Mouse (Mus musculus) neural tube, embryonic 11.5 days (tissue): Measurements from ENCODE around the gene Cyth1. TPM values are rescaled to one million over a fixed set of nuclear protein-coding genes. Genes with fewer than 3 reads are reported as not detected.

Experiments
- ATAC-seq: fragments of 200-750 bp; cut with Nextera tagmentation; 2 replicates; pipeline ENCODE4 v1.8.0; 2017; ENCODE audit warnings: moderate number of reproducible peaks, mild to moderate bottlenecking, moderate TSS enrichment, moderate library complexity; ENCODE audit not compliant: insufficient read depth, low FRiP score, low TSS enrichment
- DNase-seq: peaks from one replicate; pipeline ENCODE4 v3.0.0-alpha.2; 2015; ENCODE audit warnings: low spot score
- H3K27ac ChIP-seq: fragments of 300-500 bp; sonication (generic); 2 replicates; pipeline ENCODE4 v1.5.1; 2014; ENCODE audit warnings: low read depth, mild to moderate bottlenecking, low read length
- H3K27me3 ChIP-seq: fragments of 300-500 bp; sonication (generic); 2 replicates; pipeline ENCODE4 v1.6.1; 2014; ENCODE audit warnings: mild to moderate bottlenecking, low read length, mixed read lengths; ENCODE audit not compliant: control insufficient read depth, insufficient read depth
- H3K36me3 ChIP-seq: fragments of 300-500 bp; sonication (generic); 2 replicates; pipeline ENCODE4 v1.6.1; 2014; ENCODE audit warnings: mild to moderate bottlenecking, low read length, moderate library complexity, mixed read lengths; ENCODE audit not compliant: control insufficient read depth, insufficient read depth
- H3K4me1 ChIP-seq: fragments of 300-500 bp; sonication (generic); 2 replicates; pipeline ENCODE4 v1.6.1; 2014; ENCODE audit warnings: low read length, mixed read lengths; ENCODE audit not compliant: control insufficient read depth, insufficient read depth
- H3K4me2 ChIP-seq: fragments of 300-500 bp; sonication (generic); 2 replicates; pipeline ENCODE4 v1.6.1; 2014; ENCODE audit warnings: low read depth, mild to moderate bottlenecking, moderate library complexity
- H3K4me3 ChIP-seq: fragments of 300-500 bp; sonication (generic); 2 replicates; pipeline ENCODE4 v1.5.1; 2014; ENCODE audit warnings: low read depth, low read length
- H3K9ac ChIP-seq: fragments of 300-500 bp; sonication (generic); 2 replicates; pipeline ENCODE4 v1.6.1; 2014; ENCODE audit warnings: mild to moderate bottlenecking, low read length
- H3K9me3 ChIP-seq: fragments of 300-500 bp; sonication (generic); 2 replicates; pipeline ENCODE4 v1.6.1; 2016; ENCODE audit warnings: low read length; ENCODE audit not compliant: control insufficient read depth
- WGBS: fragments of 180-500 bp; shearing (Covaris S2); extraction: QIAGEN DNeasy Blood & Tissue Kit; methylation state at CpG from one replicate; pipeline ENCODE4 v1.1.7; 2014; 5-methylcytosine and 5-hydroxymethylcytosine counted together
- polyA plus RNA-seq: library from polyadenylated mRNA; unstranded; fragments of >200 nt; fragmentation: Nextera tagmentation; extraction: Ambion mirVana; gene quantifications from 2 replicates; pipeline ENCODE4 v1.2.1, GENCODE M21; 2014

The Cyth1 gene
- polyA plus RNA-seq, 1 experiment from 2014 or later: 15.8 TPM

DNA sequence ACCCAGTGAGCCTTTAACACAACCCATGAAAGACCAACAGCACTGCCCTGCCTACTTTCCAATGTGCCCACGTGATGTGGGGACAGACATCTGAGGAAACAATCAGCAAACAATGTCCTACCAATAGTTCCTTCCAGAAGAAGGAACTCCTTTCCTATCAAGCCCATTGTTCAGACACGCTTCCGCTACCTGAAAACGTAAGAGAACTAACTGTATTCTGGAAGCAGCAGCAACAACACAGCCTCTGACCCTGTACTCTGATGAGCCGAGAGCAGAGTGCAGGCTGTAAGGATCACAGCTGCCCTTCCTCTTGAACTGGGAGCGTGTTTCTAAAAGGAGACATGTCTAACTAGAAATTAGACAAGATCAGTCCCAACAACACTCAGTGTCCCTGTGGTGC, 13.9 kb downstream of the Cyth1 start:
- no peak for ATAC-seq
- H3K27ac ChIP-seq: no peak overlapping the region
- no peaks in the 10 kb centered on the region for H3K9me3 ChIP-seq
- H3K9ac ChIP-seq: no peak overlapping the region
- no peak overlapping the region for H3K4me3 ChIP-seq
- H3K4me1 ChIP-seq: peaks cover 12% of the 10 kb centered on the region
- H3K36me3 ChIP-seq: no peaks in the 10 kb centered on the region
- DNase-seq: no peak
- H3K27me3 ChIP-seq: no peaks in the 10 kb centered on the region
- H3K4me2 ChIP-seq: no peak overlapping the region
- WGBS: 75% methylated on average over 6 of the region's 6 CpGs

DNA sequence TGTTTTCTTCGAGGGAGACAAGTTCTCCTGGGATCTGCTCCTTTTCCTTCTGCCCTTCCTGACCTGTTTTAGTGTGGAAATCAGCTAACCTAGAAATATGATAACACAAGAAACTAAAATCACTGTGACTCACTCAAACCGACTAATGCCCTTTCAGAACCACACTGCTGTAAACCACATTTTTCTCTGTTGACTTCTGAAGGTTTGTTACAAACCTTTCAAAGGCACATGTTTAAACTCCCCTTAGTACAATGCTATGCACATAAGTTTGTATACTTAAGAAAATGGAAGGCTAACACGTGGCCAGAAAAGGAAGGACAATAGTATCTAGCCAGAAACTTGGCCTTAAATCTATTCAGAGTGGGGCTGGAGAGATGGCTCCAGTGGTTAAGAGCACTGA, 14.5 kb downstream of the Cyth1 start:
- H3K4me3 ChIP-seq: no peak overlapping the region
- H3K4me1 ChIP-seq: peaks cover 9% of the 10 kb centered on the region; the same call in 1 of the 2 replicates
- ATAC-seq: no peak
- no peaks in the 10 kb centered on the region for H3K36me3 ChIP-seq
- no peak overlapping the region for H3K9ac ChIP-seq
- no peak for DNase-seq
- no peaks in the 10 kb centered on the region for H3K9me3 ChIP-seq
- no peak overlapping the region for H3K4me2 ChIP-seq
- no peak overlapping the region for H3K27ac ChIP-seq
- no peaks in the 10 kb centered on the region for H3K27me3 ChIP-seq
- WGBS: 77% methylated on average over 3 of the region's 3 CpGs

DNA sequence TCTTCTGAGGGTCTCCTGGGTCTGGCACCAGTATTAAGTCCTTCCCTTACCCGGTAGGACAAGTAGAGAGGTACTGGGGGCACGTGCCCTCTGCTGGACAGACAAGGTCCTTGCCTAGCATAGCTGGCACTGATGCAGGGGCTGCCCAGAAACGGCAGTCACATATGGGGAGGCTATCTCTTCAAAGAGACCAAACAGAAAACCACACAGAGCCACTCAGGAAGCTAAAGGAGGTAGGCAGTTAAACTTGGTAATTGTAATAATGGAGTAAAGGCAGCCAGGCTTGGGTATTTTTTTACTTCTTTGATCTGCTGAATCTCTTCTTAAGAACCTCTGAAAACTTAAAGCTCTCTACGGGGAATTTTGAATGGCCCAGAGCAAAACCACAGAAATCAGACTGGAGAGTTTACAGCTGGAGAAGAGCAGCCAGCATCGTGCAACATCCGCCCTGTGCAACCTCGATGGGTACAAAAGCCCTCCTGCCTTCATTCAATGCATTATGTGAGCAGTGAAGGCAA, 16.0 kb downstream of the Cyth1 start:
- Histone ChIP-seq H3K9me3 (no peaks in the 10 kb centered on the region), H3K4me3 (no peak overlapping the region), H3K27ac (no peak overlapping the region), H3K27me3 (no peaks in the 10 kb centered on the region), H3K36me3 (no peaks in the 10 kb centered on the region), H3K9ac (no peak overlapping the region), H3K4me2 (no peak overlapping the region), H3K4me1 (peaks cover 8% of the 10 kb centered on the region; the same call in 1 of the 2 replicates)
- WGBS: 49% methylated on average over 7 of the region's 7 CpGs
- no peak for DNase-seq
- no peak for ATAC-seq

DNA sequence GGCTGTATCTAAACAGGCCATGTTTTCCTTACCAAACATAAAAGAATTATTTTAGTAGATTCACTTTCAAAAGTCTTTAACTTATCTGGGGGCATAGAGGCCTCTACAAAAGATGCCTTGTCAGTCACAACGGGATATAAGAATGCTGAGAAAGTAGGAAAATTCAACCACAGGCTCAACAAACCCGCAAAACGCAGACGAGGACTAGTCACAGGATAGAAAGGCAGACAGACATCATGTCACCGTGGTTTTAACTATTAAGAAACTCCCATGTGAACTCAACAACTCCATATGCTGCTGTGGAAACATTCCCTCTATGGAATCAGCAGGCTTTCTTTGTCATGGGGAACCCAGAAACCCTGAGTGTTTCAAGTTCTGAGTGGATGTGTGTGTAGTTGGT, 18.5 kb downstream of the Cyth1 start:
- Histone ChIP-seq H3K9ac (no peak overlapping the region), H3K27ac (no peak overlapping the region), H3K9me3 (no peaks in the 10 kb centered on the region), H3K27me3 (no peaks in the 10 kb centered on the region), H3K4me1 (no peaks in the 10 kb centered on the region), H3K4me3 (no peak overlapping the region), H3K4me2 (no peak overlapping the region), H3K36me3 (no peaks in the 10 kb centered on the region)
- DNase-seq (no peak), ATAC-seq (no peak)
- WGBS: 95% methylated on average over 5 of the region's 5 CpGs

DNA sequence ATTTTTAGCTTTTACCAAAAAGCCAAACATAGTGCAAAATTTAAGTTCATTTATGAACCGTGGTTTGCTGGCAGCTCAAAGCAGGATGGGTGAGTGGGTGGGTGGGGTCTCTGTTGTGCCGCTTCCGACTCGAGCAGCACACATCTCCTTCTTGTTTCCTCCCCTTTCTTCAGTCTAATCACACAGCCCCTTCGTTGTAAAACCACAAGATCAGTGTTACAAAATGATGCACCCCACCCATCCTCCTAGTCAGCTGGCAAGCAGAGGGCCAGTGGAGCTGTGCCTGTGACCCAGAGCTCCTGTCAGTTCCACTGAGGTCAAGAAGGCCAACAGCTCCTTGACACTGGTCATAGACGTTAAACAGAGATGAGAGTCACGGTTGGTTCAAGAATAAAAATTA, 20.7 kb downstream of the Cyth1 start:
- H3K36me3 ChIP-seq: no peaks in the 10 kb centered on the region
- no peak overlapping the region for H3K27ac ChIP-seq
- no peak for ATAC-seq
- no peak for DNase-seq
- no peak overlapping the region for H3K9ac ChIP-seq
- no peaks in the 10 kb centered on the region for H3K27me3 ChIP-seq
- H3K4me2 ChIP-seq: no peak overlapping the region
- 78% methylated on average over 7 of the region's 7 CpGs for WGBS
- no peaks in the 10 kb centered on the region for H3K9me3 ChIP-seq
- H3K4me3 ChIP-seq: no peak overlapping the region
- no peaks in the 10 kb centered on the region for H3K4me1 ChIP-seq

DNA sequence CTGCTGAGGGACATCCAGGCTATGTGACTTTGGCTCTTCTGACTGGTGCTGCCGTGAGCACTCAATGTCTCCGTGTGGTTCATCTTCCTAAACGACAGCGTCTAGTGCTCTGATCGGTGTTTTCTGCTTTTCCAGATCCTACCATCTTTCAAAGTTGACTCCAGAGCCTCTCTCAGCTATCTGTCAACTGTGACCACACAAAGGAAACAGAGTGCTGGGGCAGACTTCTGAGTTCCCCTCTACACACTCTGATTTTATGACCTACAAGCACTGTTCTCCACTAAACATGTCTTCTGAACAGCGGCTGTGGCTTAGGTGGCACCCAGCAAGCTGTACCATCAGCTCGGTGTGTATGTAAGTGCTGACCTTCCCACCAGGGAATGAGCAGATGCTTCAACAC, 21.5 kb downstream of the Cyth1 start:
- no peaks in the 10 kb centered on the region for H3K27me3 ChIP-seq
- H3K9ac ChIP-seq: no peak overlapping the region
- no peaks in the 10 kb centered on the region for H3K36me3 ChIP-seq
- ATAC-seq (no peak), DNase-seq (no peak)
- no peak overlapping the region for H3K4me3 ChIP-seq
- H3K4me2 ChIP-seq: no peak overlapping the region
- no peaks in the 10 kb centered on the region for H3K9me3 ChIP-seq
- no peaks in the 10 kb centered on the region for H3K4me1 ChIP-seq
- no peak overlapping the region for H3K27ac ChIP-seq
- 91% methylated on average over 7 of the region's 7 CpGs for WGBS

DNA sequence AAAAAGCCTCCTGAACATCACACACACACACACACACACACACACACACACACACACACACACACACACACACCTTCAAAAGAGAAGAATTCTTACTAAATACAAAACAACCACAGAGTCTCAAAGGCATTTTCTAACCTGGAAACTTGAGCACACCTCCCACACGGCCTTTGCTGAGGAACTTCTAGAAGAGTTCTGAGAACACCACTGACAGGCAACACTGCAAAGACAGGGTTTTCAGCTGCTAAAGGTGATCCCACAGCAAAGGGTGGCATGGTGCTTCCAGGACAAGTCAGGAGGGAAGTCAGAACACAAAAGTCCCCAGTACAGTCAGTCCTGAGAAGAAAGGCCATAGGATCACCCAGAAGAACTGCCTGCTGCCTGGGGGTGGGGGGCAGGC, 22.5 kb downstream of the Cyth1 start:
- no peak overlapping the region for H3K4me3 ChIP-seq
- DNase-seq: no peak
- no peak for ATAC-seq
- no peaks in the 10 kb centered on the region for H3K4me1 ChIP-seq
- no peaks in the 10 kb centered on the region for H3K27me3 ChIP-seq
- H3K9me3 ChIP-seq: no peaks in the 10 kb centered on the region
- H3K9ac ChIP-seq: no peak overlapping the region
- H3K36me3 ChIP-seq: no peaks in the 10 kb centered on the region
- H3K4me2 ChIP-seq: no peak overlapping the region
- H3K27ac ChIP-seq: no peak overlapping the region
- WGBS: 78% methylated on average over 1 of the region's 1 CpGs

DNA sequence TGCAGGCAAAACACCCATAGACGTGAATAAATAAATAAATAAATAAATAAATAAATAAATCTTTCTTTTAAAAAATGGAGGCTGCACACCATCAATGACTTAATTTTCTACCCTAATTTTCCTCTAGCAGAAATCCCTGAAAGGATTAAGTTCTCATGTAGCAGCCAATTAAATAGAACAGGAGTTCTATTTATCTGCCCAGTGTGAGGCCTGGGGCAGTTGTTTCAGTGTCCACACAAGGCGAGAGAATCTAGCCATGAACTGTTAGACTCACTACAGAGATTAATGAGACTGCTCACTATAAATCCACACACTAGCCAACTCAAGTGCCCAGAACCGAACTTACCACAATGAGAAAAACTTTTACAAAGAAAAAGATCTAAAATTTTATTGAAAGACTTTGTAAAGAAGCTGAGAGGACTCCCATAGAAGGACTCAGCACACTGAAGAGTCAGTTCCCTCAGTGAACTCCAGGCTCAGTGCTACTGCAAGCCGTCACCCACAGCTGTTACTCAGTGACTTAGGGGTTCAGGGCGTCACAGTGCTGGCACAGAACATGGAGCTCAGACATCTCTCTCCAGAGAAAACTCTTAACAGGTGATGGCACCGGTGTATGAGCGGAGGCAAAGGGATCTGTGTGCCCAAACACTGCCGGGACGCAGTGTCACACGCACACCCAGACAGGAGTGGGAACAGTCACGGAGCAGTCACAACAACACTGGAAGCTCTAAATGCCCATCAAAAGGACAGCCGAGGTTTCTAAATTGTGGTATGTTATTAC, 23.1 kb downstream of the Cyth1 start:
- no peak overlapping the region for H3K27ac ChIP-seq
- ATAC-seq: no peak

DNA sequence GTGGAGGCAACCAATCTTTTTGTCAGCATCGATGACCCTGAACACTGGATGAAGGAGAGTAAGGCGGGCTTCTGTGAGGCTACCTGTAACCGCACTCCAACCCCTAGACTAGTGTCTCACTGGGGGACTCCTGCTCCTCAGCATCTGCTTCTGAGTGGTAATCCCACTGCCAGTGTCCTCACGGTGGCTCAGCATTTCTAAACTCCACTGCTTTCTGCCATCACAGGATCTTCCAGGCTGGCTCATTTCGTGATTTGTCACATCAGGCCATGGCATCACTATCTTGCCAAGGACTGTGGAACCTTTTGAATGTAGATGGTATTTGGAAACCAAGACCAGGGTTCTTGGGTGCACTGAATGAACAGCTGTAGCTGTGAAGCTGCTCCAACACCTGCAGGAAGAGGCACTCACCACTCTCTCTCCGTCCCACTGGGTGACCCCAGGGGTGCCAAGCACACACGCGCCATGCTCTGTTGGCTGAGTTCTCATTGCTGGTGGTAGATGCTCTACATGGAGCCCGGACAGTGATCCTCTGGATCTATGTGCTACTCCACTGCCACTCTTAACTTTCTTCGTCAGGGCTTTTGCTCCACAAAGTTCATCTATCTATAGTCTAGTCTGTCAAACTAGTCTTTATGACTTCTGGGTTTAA, 24.9 kb downstream of the Cyth1 start:
- ATAC-seq (no peak), DNase-seq (no peak)
- Histone ChIP-seq H3K36me3 (no peaks in the 10 kb centered on the region), H3K27ac (no peak overlapping the region), H3K4me2 (no peak overlapping the region), H3K9me3 (no peaks in the 10 kb centered on the region), H3K4me3 (no peak overlapping the region), H3K4me1 (no peaks in the 10 kb centered on the region), H3K27me3 (no peaks in the 10 kb centered on the region), H3K9ac (no peak overlapping the region)
- WGBS: 88% methylated on average over 10 of the region's 10 CpGs

More for the DNA sequence above, 23.1 kb downstream of the Cyth1 start:
- Histone ChIP-seq H3K36me3 (no peaks in the 10 kb centered on the region), H3K27me3 (no peaks in the 10 kb centered on the region), H3K4me1 (no peaks in the 10 kb centered on the region), H3K4me2 (no peak overlapping the region), H3K9ac (no peak overlapping the region), H3K9me3 (no peaks in the 10 kb centered on the region), H3K4me3 (no peak overlapping the region)
- no peak for DNase-seq
- 79% methylated on average over 12 of the region's 12 CpGs for WGBS
